Mouse (Mus musculus) intestine, embryonic 16.5 days (tissue): ENCODE measurements around the gene Mxd4. TPM values are rescaled to one million over a fixed set of nuclear protein-coding genes. Genes with fewer than 3 reads are reported as not detected.

Source experiments
- ATAC-seq: fragments of 200-750 bp; cut with Nextera tagmentation; 2 replicates; pipeline ENCODE4 v1.8.0; 2017; ENCODE audit warnings: moderate TSS enrichment, moderate library complexity
- H3K27ac ChIP-seq: fragments of 300-500 bp; sonication (generic); 2 replicates; pipeline ENCODE4 v1.5.1; 2014; ENCODE audit warnings: mild to moderate bottlenecking, low read length
- H3K27me3 ChIP-seq: fragments of 300-500 bp; sonication (generic); replicated peaks from 2 replicates; pipeline ENCODE4 v1.6.1; 2014; ENCODE audit warnings: low read length, control low read depth, mixed read lengths; ENCODE audit not compliant: control insufficient read depth, insufficient read depth
- H3K36me3 ChIP-seq: fragments of 300-500 bp; sonication (generic); 2 replicates; pipeline ENCODE4 v1.6.1; 2014; ENCODE audit warnings: low read length, control low read depth; ENCODE audit not compliant: control insufficient read depth, insufficient read depth
- H3K4me1 ChIP-seq: fragments of 300-500 bp; sonication (generic); 2 replicates; pipeline ENCODE4 v1.6.1; 2014; ENCODE audit warnings: low read length, control low read depth, mixed read lengths; ENCODE audit not compliant: control insufficient read depth, insufficient read depth
- H3K4me2 ChIP-seq: fragments of 300-500 bp; sonication (generic); 2 replicates; pipeline ENCODE4 v1.6.1; 2014; ENCODE audit warnings: low read depth, low read length, control low read depth
- H3K4me3 ChIP-seq: fragments of 300-500 bp; sonication (generic); 2 replicates; pipeline ENCODE4 v1.5.1; 2014; ENCODE audit warnings: mild to moderate bottlenecking, low read length
- H3K9ac ChIP-seq: fragments of 300-500 bp; sonication (generic); 2 replicates; pipeline ENCODE4 v1.6.1; 2014; ENCODE audit warnings: low read depth, low read length
- H3K9me3 ChIP-seq: fragments of 300-500 bp; sonication (generic); 2 replicates; pipeline ENCODE4 v1.6.1; 2016; ENCODE audit warnings: low read length, control low read depth; ENCODE audit not compliant: control insufficient read depth
- WGBS: fragments of 180-500 bp; shearing (Covaris S2); extraction: QIAGEN DNeasy Blood & Tissue Kit; methylation state at CpG from one replicate; pipeline ENCODE4 v1.1.7; 2014; 5-methylcytosine and 5-hydroxymethylcytosine counted together
- polyA plus RNA-seq: library from polyadenylated mRNA; unstranded; fragments of >200 nt; fragmentation: Nextera tagmentation; extraction: Ambion mirVana; gene quantifications from 2 replicates; pipeline ENCODE4 v1.2.1, GENCODE M21; 2015

Gene Mxd4
- polyA plus RNA-seq, 1 experiment from 2014 or later = 20.2 TPM

DNA sequence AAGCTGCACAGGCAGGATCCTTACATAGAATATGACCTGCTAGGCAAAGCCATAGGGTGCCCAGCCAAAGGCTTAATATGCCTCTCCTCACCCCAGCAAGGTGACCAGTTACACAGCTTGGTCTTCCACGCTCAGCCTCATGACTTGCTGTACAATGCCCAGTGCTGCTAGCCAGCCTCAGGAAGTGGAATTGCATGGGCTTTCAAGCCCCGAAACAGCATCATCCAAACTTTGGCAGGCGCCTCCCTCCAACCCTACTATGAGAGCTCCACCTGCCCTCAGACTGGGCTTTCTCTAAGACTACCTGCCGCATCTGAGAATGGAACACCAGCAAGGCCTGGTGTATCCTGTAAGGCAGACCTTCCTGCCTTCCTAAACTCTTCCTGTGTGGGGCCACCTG is 9.7 kb downstream of the Mxd4 start:
- Histone ChIP-seq H3K4me2 (no peak overlapping the region), H3K36me3 (peaks cover 11% of the 10 kb centered on the region), H3K4me3 (no peak overlapping the region), H3K9me3 (no peaks in the 10 kb centered on the region), H3K4me1 (peaks cover 8% of the 10 kb centered on the region), H3K27ac (no peak overlapping the region), H3K9ac (no peak overlapping the region), H3K27me3 (no peaks in the 10 kb centered on the region)
- WGBS = 94% methylated on average over 4 of the region's 4 CpGs
- ATAC-seq = no peak

DNA sequence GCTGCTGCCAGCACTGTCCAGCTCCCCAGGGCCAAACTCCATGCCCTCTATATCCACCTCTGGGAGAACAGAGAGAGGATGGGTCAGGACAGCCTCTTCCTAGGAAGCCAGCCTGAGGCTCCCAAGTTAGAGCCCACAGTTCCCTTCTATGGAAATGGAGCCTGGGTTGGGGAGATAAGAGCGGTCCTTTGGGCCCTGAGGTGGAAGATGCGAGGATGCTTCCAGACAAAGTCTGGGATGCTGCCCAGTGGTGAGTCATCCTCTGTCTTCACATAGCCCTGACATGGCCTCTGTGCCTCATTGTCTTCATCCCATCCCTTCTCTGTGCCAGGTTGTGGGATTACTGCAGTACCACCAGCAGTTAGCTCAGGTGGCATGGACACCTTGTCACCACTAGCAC is 10.4 kb downstream of the Mxd4 start:
- Histone ChIP-seq H3K36me3 (peaks cover 11% of the 10 kb centered on the region), H3K4me2 (no peak overlapping the region), H3K4me3 (no peak overlapping the region), H3K9me3 (no peaks in the 10 kb centered on the region), H3K27me3 (no peaks in the 10 kb centered on the region), H3K4me1 (peaks cover 8% of the 10 kb centered on the region), H3K9ac (no peak overlapping the region), H3K27ac (no peak overlapping the region)
- 89% methylated on average over 2 of the region's 2 CpGs for WGBS
- ATAC-seq = no peak

DNA sequence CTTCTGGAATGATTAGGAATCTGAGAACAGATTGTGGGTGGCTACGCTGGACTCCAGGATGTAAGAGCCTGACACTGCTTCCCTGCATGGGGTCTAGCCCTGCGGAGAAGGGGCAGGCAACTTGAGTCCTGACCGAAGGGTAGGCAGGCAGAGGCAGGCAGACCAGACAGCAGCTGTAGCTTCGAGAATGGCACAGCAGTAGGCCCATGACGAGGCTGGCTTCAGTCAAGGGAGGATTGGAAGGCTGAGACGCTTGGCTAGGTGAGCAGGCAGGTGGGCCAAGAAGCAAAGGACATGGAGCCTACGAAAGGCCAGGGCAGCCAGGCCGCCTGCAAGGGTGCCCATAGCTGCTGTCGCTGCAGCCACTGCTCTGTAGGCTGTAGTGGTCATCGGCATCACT is 10.8 kb downstream of the Mxd4 start:
- Histone ChIP-seq H3K27ac (no peak overlapping the region), H3K9me3 (no peaks in the 10 kb centered on the region), H3K4me1 (peaks cover 6% of the 10 kb centered on the region), H3K27me3 (no peaks in the 10 kb centered on the region), H3K4me3 (no peak overlapping the region), H3K9ac (no peak overlapping the region), H3K4me2 (no peak overlapping the region), H3K36me3 (peaks cover 11% of the 10 kb centered on the region)
- no peak for ATAC-seq
- 85% methylated on average over 10 of the region's 10 CpGs for WGBS

DNA sequence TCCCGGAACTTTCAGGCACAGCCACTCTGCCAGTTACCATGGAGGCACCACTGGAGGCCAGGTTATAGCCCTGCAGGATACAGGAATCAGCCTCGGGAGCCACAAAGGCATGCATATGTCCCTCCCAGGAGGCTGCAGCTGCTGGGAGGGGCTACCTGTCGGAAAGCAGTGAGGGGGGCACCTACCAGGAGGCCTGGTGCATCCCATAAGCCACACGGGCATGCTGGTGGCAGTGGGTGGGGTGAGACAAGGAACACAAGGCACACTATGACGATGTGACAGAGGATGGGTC is 12.2 kb downstream of the Mxd4 start:
- no peak overlapping the region for H3K9ac ChIP-seq
- WGBS = 40% methylated on average over 5 of the region's 5 CpGs
- H3K4me3 ChIP-seq = no peak overlapping the region

DNA sequence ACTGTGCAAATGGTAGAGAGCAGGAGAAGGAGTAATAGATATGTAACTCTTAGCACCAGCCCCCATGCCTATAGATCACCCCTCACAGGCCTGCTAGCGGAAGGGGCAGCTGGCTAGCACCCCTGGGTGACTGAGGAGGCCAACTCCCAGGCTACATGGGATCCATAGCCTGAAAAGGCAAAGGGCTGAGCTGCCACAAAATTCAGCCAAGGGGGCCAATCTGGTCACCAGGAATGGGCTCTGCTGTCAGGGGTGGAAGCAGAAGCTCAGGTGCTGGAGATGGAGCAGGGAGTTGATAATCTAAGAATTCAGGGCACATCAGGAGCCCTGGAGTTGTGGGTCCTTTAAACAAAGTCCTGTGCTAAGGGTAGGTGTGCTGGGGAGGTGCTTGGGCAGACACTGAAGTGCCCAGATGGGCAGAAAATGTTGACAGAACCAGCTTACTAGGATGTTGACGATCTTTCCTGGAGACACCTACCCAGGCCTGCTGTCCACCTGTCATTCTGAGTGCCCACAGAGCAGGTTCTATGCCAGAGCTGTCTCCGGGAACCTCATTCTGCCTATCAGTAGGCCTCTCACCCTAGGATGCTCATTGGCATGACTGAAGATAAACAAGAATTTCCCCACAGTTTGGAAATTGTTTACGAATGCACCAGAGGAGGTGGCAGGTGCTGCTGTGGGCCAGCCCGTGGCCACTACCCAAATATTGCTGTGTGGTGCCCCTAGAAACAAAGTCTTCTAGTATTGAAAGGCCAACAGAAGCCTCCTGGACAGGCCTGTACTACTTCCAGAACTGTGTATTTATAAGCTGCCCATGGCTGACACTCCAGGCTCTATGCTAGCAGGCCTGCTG is 12.7 kb downstream of the Mxd4 start:
- no peaks in the 10 kb centered on the region for H3K9me3 ChIP-seq
- H3K27me3 ChIP-seq = no peaks in the 10 kb centered on the region
- H3K9ac ChIP-seq = no peak overlapping the region
- H3K4me1 ChIP-seq = 0 out of 2 replicates have a peak, but pooled peaks cover 3% of the 10 kb centered on the region
- H3K4me2 ChIP-seq = no peak overlapping the region
- WGBS = 73% methylated on average over 5 of the region's 5 CpGs
- H3K4me3 ChIP-seq = no peak overlapping the region
- H3K36me3 ChIP-seq = peaks cover 11% of the 10 kb centered on the region
- no peak for ATAC-seq
- H3K27ac ChIP-seq = no peak overlapping the region

More for the DNA sequence above, 12.2 kb downstream of the Mxd4 start:
- Histone ChIP-seq H3K36me3 (peaks cover 11% of the 10 kb centered on the region), H3K4me1 (0 out of 2 replicates have a peak, but pooled peaks cover 3% of the 10 kb centered on the region), H3K9me3 (no peaks in the 10 kb centered on the region), H3K4me2 (no peak overlapping the region), H3K27me3 (no peaks in the 10 kb centered on the region), H3K27ac (no peak overlapping the region)
- ATAC-seq = no peak

DNA sequence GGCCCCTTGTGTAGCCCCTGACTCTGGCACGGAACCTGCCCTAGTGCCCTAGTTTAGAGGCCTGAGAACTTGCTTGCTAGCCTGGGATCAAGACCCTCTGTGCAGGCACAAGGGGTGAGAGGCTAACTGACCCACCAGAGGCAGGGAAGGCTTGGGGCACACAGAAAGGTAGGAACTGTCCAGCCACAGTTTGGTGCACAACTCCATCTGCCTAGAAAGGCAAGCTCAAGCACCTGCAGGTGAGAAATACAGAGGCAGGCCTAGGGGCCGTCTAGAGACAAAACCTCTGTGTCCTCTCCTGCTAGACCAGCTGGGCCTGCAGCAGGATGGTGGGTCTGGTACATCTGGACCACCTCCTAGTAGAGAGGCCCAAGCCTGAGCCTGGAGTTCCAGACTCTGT is 13.5 kb downstream of the Mxd4 start:
- 0 out of 2 replicates have a peak, but pooled peaks cover 3% of the 10 kb centered on the region for H3K4me1 ChIP-seq
- no peak overlapping the region for H3K4me2 ChIP-seq
- ATAC-seq = no peak
- WGBS = 83% methylated on average over 2 of the region's 2 CpGs
- no peaks in the 10 kb centered on the region for H3K27me3 ChIP-seq
- no peak overlapping the region for H3K4me3 ChIP-seq
- H3K27ac ChIP-seq = no peak overlapping the region
- H3K36me3 ChIP-seq = peaks cover 11% of the 10 kb centered on the region
- H3K9me3 ChIP-seq = no peaks in the 10 kb centered on the region
- no peak overlapping the region for H3K9ac ChIP-seq

DNA sequence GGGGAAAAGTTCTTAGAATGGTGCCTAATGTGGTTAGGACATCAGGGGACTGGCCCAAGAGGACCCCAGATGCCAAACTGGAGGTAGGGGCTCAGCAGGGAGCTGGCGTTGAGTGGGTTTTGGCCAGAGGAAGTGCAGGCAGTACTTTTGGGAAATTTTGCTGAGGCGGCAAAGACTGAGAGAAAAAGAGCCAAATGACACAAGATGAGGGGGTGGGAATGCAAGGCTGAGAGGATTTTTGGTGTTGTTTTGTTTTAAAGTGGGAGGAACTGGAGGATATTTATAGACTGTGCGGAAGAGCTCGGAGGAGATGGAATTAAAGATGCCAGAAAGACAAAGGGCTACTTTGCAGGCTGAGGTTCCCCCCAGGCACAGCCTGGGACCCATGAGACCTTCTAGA is 16.8 kb downstream of the Mxd4 start:
- H3K4me1 ChIP-seq = peaks cover 8% of the 10 kb centered on the region
- no peak overlapping the region for H3K4me2 ChIP-seq
- H3K27ac ChIP-seq = peak overlapping the region; percentile 73; the same call in 1 of the 2 replicates
- 65% methylated on average over 4 of the region's 4 CpGs for WGBS
- H3K9me3 ChIP-seq = no peaks in the 10 kb centered on the region
- no peak for ATAC-seq
- H3K36me3 ChIP-seq = 0 out of 2 replicates have a peak, but pooled peaks cover 2% of the 10 kb centered on the region
- H3K4me3 ChIP-seq = no peak overlapping the region
- no peaks in the 10 kb centered on the region for H3K27me3 ChIP-seq
- no peak overlapping the region for H3K9ac ChIP-seq

DNA sequence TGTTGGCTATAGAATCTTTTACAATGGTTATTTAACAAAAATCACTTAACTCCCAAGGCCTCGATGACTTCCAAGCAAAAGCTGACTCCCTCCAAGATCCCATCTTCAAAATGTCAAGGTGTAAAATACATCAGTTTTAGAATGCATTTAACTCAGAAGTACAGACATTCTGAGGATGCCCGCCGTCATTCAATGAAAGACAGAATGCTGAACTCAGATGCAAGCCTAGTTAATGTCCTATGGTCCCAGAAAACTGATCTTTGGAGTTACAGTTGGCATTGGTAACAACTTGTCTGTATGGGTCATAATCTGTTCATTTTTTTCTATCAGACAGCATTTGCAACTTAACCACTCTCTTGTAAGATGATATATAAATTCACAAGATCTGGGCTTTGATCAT is 17.6 kb downstream of the Mxd4 start:
- Histone ChIP-seq H3K36me3 (0 out of 2 replicates have a peak, but pooled peaks cover 2% of the 10 kb centered on the region), H3K4me2 (peak overlapping the region; percentile 81), H3K27me3 (no peaks in the 10 kb centered on the region), H3K27ac (peak overlapping the region; percentile 89), H3K9ac (peak overlapping the region; percentile 67), H3K9me3 (no peaks in the 10 kb centered on the region), H3K4me3 (peak overlapping the region; percentile 49), H3K4me1 (peaks cover 8% of the 10 kb centered on the region)
- no peak for ATAC-seq
- WGBS = 75% methylated on average over 3 of the region's 3 CpGs

DNA sequence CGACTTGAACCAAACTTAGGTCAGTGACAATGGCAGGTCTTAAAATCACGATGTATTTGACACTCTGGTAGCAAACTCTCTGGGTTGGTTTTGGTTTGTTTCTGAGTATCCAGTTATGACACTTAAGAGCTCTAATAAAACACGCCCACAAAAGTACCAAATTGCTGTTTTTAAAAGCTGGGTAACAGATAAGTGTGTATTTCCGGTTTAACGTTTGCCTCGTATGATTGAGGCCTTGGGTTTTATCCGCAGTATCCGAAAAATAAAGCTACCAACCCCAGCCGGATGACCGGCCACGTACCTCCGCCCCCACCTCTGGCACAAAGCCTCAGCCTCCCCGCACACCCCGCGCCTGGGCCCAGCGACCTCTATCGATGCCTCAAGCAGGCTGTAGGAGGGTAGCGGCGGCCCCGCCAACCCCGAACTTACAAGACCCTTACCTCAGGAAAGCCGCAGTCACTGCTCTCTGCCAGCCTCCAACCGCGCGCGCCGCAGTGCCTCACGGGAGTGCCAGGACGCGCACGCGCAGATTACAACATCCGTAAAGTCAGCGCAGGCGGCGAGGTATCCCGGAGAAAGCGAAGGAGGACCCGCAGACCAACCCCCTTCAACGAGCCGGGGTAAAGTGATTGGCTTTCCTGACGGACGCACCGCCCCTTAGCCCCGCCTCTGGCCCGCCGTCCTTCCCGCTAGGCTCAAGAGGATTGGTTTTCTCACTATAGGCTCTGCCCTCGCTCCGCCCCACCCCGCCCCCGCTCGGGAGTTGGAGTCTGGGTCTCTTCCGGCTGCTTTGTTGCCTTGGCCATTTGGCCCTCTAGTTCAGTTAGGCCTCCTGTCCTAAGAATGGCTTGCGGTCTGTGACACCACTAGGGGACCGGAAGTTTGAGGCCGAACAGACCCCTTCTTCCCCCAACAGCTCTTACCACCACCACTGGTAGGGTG is 18.3 kb downstream of the Mxd4 start, which contains the start of the genes Poln and Haus3:
Gene Poln (minus strand): TSS at position 499 of the 942 bp plus-strand sequence.
Gene Haus3 (minus strand): TSS at position 578 of the 942 bp plus-strand sequence.
- peak within 1 kb of the TSS; percentile 81 for H3K4me2 ChIP-seq
- under 1% methylated on average over 56 of the region's 57 CpGs for WGBS
- ATAC-seq = peak; percentile 100

More for the DNA sequence above, 18.3 kb downstream of the Mxd4 start, which contains the start of the genes Poln and Haus3:
- Histone ChIP-seq H3K9ac (peak within 1 kb of the TSS; percentile 95), H3K4me1 (peaks cover 8% of the 10 kb centered on the region), H3K36me3 (0 out of 2 replicates have a peak, but pooled peaks cover 1% of the 10 kb centered on the region), H3K27me3 (no peaks in the 10 kb centered on the region), H3K27ac (peak within 1 kb of the TSS; percentile 89), H3K4me3 (peak within 1 kb of the TSS; percentile 85), H3K9me3 (no peaks in the 10 kb centered on the region)
